Mouse (Mus musculus): ENCODE data around the gene Pknox2.

- TF ChIP-seq CTCF (IDR thresholded peaks at IDR 0.05; ENCODE audit: low read depth) (no peak), EP300 (IDR thresholded peaks at IDR 0.05; ENCODE audit: low read depth) (no peak)
Measured at GRCm38 (mm10) chr9:37146603-37147358, 426 bp downstream of the Pknox2 start.
